Mouse (Mus musculus): ENCODE measurements around the gene Numb.

DNA sequence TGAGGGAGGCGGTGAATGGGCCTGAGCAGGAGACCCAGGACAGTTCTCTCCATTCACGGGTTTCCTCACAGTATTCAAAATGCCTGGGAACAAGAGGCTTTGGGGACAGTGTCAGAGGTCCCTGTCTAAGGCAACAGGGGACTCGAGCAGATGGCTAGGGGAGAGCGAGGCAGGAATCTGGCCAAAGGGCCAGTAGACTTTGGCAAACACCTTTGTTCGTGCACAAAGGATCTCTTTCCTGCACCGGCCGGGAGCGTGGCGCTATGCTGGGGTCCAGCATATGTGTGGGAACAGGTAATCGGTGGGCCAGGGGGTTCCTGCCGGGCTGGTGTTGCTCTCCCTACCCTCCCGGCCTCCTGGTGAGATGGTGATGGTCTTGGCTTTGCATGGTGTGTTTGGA lies 146.1 kb downstream of the Numb start:
- no peak for TF ChIP-seq POLR2A (IDR thresholded peaks at IDR 0.05; ENCODE audit: borderline replicate concordance, control insufficient read depth, low read depth, low read length)
- TF ChIP-seq CTCF (IDR thresholded peaks at IDR 0.05; ENCODE audit: control insufficient read depth, insufficient read depth, low read length): no peak

All from bone marrow, adult 2 months (tissue).